Mouse (Mus musculus) layer of hippocampus, adult 2 months (tissue): ENCODE data around the gene Dctd. TPM values are rescaled to one million over a fixed set of nuclear protein-coding genes. Genes with fewer than 3 reads are reported as not detected.

Source experiments
- DNase-seq, 2 experiments: peaks; one replicate each; pipeline ENCODE4 v3.0.0; 2022; ENCODE audit warnings: low spot score in 2 of 2
- H3K27ac ChIP-seq: fragments of 200-600 bp; 2 replicates; pipeline ENCODE4 v1.8.1; 2022
- H3K4me3 ChIP-seq: fragments of 200-600 bp; 2 replicates; pipeline ENCODE4 v1.8.1; 2022; ENCODE audit warnings: mild to moderate bottlenecking
- CTCF ChIP-seq: fragments of 200-600 bp; conservative IDR thresholded peaks from 2 replicates; pipeline ENCODE4 v1.8.1; 2022; ENCODE audit warnings: antibody characterized with exemption, mild to moderate bottlenecking, moderate library complexity
- long read RNA-seq, 2 experiments: library from polyadenylated mRNA; stranded (forward); transcript quantifications; one replicate each; pipeline ENCODE4 v2.0.0; 2021; ENCODE audit warnings: borderline mapping rate in 2 of 2
- total RNA-seq, 2 experiments: library from RNA; stranded (reverse); gene quantifications; 2 replicates each; pipeline ENCODE4 v1.2.3; 2021

The Dctd gene
- total RNA-seq = 1 to 10 TPM; 6.2 to 8.2 TPM
- long read RNA-seq, experiment 1, partial matches to known transcripts = 1 of 1 reads
- long read RNA-seq, experiment 1, other reads (novel, unspliced or antisense) = 0 of 1 reads
- long read RNA-seq, experiment 2, partial matches to known transcripts = 1 of 3 reads
- long read RNA-seq, experiment 2, other reads (novel, unspliced or antisense) = 2 of 3 reads

DNA sequence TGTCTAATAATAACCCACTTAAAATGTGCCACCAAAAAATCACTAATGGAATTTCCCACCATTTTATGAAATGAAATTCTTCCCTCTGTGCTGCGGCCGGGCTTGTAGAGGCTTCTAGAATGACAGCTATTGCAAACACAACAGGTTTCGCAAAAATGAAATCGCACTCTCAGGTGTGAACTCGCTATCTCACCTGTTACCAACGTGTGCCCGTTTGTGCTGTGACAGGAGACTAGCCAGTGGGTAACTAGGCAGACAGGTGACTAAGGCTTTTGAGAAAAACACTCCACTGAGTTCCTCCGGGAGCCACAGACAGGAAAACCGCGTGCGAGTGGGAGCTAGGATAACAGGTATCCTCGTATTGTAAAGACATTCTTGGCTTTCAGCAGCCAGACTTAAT is at the start of gene Dctd:
Gene Dctd (plus strand): TSS at position 301 of the 400 bp plus-strand sequence.
- no peak for DNase-seq
- Histone ChIP-seq H3K27ac (peak within 1 kb of the TSS; percentile 70; the same call in 1 of the 2 replicates), H3K4me3 (peak within 1 kb of the TSS; percentile 57)
- no peak for TF ChIP-seq CTCF

DNA sequence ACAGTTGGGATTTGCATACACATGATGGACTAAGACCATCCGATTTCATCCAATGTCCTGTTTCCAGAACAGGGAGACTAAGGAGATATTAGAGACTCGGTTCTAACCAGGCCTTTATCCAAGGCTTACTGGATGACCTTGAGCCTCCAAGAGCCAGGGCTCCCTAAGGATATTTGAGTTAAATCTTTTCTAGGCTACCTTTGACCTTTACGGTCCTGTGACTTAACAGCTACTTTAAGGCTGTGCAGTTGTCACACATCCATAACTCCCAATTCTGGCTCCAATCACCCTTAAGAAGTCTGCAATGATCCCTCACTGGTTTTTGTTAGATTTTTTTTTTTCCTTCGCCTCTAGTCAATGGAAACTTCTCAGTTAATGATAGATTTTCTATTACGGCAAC is 45.3 kb upstream of the Dctd start:
- Histone ChIP-seq H3K27ac (no peak overlapping the region), H3K4me3 (no peak overlapping the region)
- no peak for TF ChIP-seq CTCF
- DNase-seq = no peak

DNA sequence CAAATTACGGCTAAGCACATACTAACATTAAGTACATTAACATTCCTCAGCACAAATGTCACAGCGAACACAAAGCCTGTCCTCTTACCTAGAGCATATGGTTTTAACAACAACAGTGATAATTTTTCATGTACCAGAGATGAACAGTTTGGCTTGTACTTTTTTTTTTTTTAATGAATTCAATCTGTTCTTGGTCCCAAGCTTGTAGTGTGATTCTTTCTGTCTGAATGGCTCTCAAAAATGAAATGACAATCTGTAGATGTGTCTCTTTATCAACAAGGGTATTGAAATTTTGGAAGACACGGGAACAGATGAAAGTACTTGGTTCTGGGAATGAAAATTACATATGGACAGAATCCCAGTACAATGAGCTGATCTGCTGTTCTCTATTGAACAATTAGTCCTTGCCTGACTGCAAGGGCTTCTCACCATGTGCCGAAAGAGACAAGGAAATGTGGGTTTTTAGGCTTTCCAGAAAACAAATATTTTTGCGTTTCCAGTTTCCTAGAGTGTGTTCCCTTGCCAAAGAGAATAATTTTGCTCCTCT is 35.3 kb upstream of the Dctd start:
- Histone ChIP-seq H3K27ac (peak overlapping the region; percentile 59; the same call in 1 of the 2 replicates), H3K4me3 (no peak overlapping the region)
- peak in 1 of 2 experiments; percentile 42 for DNase-seq
- no peak for TF ChIP-seq CTCF

DNA sequence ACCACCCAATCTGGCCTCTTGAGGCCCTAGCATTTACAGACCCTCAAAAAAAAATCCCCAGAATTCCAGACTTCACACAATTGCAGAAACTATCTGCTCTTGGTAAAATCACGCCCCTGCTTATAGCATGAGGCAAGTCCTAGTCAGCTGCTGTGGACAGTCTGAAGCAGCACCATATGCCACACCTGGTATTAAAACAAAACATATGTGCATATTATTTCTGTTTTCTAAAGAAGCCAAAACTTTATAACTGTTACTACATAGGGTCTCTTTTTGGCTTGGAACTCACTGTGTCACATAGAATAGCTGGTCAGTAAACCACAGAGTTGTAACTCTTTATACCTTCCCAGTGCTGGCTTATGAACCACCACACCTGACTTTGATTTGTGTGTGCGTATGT is 24.7 kb upstream of the Dctd start:
- DNase-seq = no peak
- H3K4me3 ChIP-seq = no peak overlapping the region
- H3K27ac ChIP-seq = no peak overlapping the region
- no peak for TF ChIP-seq CTCF

DNA sequence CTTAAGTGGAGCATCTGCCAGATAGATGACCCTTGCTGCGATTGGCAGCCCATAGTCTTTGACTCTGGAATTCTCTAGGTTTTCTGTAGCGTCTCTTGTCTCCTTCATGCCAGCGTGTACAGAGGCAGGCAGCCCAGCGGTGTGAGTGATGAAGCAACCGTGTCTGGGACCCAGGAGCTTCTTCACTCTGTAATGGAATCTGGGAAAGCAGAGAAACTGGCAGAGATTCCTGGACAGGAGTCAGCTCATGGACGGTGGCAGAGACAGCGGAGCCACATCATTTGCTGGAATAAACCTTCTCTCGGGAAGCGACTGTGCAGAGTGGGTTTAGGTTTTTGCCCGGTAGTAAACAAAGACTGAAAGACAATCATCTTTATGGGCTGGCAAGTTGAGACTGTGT is 16.5 kb upstream of the Dctd start:
- no peak for TF ChIP-seq CTCF
- DNase-seq = no peak
- H3K27ac ChIP-seq = no peak overlapping the region
- no peak overlapping the region for H3K4me3 ChIP-seq

DNA sequence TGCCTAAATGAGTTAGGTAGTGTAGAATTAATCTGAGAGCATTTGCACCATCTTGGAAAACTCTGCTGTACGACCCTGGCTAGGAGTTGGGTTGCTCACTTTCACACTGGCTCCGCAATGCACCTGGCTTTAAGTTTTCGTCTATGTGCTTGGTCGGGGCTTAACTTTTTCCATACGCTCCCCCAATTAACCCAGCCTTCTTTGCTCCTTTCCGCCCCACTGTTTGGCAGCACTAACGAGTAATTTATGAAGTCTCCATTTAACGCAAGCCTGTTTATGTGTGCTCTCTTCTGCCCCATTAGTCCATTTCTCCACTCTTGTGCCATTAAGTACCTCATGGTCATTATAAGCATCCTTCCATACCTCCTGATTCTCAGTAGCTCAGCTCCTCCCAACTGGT is 8.2 kb upstream of the Dctd start:
- Histone ChIP-seq H3K4me3 (no peak overlapping the region), H3K27ac (no peak overlapping the region)
- no peak for TF ChIP-seq CTCF
- no peak for DNase-seq

DNA sequence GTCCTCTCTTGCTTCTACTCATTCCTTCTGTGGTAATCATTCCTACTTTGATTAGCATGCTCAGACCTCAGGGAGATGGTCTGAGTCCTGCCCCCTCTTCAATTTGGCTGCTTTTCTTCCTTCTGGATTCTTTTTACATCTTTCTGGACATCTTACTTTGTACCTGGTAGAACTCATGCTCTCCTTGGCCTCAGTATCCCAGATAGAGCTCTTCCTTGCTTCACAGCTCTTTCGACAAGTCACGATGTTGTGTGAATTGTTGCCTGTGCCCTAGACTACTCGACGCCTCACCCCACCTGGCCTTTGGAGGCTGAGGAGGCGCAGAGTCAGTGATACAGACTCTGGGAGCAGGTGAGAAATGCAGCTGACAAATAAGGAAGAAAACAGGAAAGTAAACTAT is 3.5 kb upstream of the Dctd start:
- no peak overlapping the region for H3K27ac ChIP-seq
- H3K4me3 ChIP-seq = no peak overlapping the region
- no peak for TF ChIP-seq CTCF
- DNase-seq = no peak

DNA sequence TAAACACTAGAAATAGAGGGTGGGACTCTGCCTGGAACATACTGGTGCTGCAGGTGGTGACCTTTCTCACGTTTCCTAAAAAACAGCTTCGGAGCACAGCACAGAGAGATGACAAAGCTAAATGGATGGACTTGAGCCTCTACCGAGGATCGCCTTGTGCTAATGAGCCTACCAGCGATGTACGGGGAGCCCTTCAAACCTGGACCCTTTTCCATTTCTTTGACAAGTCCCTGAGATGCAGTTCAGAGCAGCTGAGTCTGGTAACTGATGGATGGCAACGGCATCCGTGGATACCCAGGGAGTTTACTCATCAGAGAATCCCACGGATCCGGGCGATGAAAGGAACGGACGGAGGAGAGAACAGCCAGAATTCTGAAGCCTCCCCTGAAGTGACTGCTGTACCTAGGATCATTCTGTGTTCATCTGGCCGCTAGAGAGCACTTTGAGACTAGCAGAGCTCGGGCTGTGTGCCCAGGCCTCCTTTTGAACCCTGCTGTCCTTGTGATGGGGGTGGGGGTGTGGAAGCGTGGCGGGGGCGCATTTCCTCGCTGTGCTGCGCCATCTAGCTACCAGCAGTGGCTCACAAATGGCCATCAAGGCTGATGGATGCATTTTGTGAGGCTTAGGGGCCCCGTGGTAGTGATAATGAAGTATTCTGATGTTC is 1.6 kb upstream of the Dctd start:
- peak; percentile 75 to 83 for DNase-seq
- TF ChIP-seq CTCF = peak; percentile 79
- peak overlapping the region; percentile 70 for H3K27ac ChIP-seq
- peak overlapping the region; percentile 57 for H3K4me3 ChIP-seq

DNA sequence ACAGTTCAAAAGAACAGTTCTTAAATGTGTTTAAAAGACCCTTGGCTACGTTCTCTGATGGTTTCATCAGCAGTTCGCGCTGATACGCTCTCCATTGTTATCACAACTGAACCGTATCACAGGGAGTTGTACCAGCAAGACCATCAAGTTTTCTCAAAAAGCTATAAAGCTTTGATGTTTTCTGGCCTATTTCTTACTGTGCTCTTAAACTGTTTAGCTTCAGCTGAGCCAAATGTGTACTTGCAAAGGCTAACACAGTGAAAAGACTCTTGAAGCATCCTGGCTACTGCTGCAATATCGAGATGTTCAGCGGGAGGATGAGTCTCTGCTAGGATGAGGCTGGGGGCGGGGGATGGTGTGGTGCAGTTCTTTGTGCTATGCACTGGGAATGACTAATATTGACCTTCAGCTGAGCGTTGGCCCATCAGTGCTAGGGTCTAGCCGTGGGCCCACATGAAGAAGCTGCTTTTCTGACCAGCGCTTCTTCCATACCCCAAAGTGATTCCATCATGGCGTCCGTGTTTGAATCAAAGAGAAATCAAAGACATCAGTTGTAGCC is 732 bp upstream of the Dctd start:
- Histone ChIP-seq H3K4me3 (peak overlapping the region; percentile 57), H3K27ac (peak overlapping the region; percentile 70; the same call in 1 of the 2 replicates)
- no peak for DNase-seq
- no peak for TF ChIP-seq CTCF

DNA sequence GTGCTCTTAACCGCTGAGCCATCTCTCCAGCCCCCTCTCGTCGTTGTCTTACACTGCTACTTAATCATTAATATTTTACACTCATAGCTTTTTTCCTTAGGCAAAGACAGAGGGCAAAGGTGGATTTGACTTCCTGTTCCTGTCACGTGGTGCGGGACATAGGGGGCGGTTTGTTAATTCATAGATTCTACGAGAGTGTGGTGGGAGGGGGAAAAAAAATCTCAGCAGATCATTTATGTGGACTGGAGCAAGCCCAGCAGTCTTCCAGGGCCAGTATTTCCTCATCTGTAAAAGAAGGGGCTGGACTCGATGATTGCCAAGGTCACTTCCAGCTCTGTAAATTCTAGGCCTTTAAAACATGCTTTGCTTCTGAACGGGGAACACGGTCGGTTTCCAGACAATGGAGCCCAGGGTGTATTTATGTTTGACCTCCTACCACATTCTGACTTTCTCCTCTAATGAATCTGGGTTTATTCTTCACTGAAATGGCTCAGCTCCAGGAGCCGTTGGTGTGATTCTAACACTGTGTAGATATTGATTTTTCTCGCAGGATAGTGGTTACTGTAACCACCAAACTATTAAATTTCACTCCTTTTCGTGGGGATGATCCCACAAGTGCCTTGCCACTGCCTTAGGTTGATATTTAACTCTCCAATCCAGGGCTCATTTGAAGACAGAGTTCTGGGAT is 1.4 kb downstream of the Dctd start:
- no peak for DNase-seq
- TF ChIP-seq CTCF = no peak
- H3K4me3 ChIP-seq = no peak overlapping the region
- H3K27ac ChIP-seq = no peak overlapping the region

DNA sequence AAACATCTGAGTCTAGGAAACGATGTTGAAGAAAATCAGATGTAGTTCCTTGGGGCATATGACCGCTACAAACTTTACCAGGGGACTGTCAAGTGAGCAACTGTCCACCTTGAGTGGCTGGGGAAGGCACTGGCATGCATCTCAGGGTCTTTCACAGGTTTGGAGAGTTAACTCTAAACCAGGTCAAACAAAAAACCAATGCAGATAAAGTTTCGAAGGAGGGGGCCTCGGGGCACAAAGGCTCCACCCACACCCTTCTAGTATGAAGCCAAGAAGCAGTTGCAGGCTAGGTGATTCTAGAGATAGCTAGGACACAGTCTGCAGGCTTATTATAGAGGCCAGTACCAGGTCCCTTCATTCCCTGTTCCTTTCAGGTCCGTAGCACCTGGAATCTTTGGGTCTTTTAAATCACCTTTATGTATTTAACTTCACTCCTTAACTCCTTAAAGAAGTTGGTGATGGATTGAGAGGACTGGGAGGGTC is 10.5 kb downstream of the Dctd start:
- TF ChIP-seq CTCF = no peak
- DNase-seq = no peak
- peak overlapping the region; percentile 71; the same call in 1 of the 2 replicates for H3K27ac ChIP-seq
- peak overlapping the region; percentile 73 for H3K4me3 ChIP-seq

DNA sequence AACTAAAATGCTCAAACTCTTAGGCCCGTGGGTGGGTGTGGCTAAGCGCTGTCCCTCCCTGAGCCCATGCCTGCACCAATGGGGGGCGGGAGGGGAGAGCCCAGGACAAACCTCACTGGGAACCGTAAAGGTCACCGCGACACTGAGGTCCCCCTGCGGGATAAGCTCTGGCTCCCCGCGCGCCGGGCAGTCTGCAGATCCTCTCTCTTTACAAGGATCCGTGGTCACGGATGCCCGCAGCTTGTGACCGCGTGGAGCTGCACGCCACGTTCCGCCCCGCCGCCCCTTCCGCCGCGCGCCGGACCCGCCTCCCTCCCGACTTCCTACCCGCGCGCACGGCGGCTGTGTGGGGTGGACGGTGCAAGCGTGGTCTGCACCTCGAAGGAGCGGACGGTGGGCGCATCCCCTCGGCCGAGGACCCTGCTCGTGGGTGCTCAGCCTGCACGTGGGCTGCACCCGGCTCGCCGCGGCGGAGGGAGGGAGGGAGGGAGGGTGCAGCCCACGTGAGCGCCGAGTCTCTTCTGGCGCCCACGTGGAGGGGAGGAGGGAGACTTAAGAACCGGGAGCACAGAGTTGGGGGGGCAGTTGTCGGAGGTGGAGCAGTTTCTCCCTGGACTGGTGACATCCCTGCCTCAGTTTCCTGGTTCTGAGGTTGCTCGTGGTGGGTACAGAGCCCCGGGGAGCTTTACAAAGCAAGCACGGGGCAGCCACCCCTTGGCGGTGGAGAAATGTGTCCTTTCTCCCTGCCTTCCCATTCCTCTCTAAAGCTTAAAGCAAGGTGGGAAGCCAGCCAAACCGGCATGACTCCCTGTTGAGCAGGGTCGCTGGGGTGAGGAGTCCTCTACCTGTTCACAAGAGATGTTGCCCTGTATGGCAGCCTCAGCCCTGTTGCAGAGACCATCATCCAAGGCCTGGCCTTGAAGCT is 11.2 kb downstream of the Dctd start:
- H3K4me3 ChIP-seq = peak overlapping the region; percentile 73
- H3K27ac ChIP-seq = peak overlapping the region; percentile 71
- no peak for TF ChIP-seq CTCF
- DNase-seq = peak in 1 of 2 experiments; percentile 18
